Mouse (Mus musculus) hindbrain, embryonic 12.5 days (tissue): ENCODE measurements around the gene 1500009L16Rik. TPM values are rescaled to one million over a fixed set of nuclear protein-coding genes. Genes with fewer than 3 reads are reported as not detected.

Experiments
- ATAC-seq: fragments of 200-750 bp; cut with Nextera tagmentation; 2 replicates; pipeline ENCODE4 v1.8.0; 2017; ENCODE audit warnings: moderate TSS enrichment; ENCODE audit not compliant: low FRiP score
- H3K27ac ChIP-seq: fragments of 300-500 bp; sonication (generic); 2 replicates; pipeline ENCODE4 v1.5.1; 2016; ENCODE audit warnings: mild to moderate bottlenecking
- H3K27me3 ChIP-seq: fragments of 300-500 bp; sonication (generic); 2 replicates; pipeline ENCODE4 v1.6.1; 2016; ENCODE audit warnings: mild to moderate bottlenecking
- H3K36me3 ChIP-seq: fragments of 300-500 bp; sonication (generic); 2 replicates; pipeline ENCODE4 v1.6.1; 2016; ENCODE audit warnings: mild to moderate bottlenecking
- H3K4me1 ChIP-seq: fragments of 300-500 bp; sonication (generic); 2 replicates; pipeline ENCODE4 v1.6.1; 2016
- H3K4me2 ChIP-seq: fragments of 300-500 bp; sonication (generic); replicated peaks from 2 replicates; pipeline ENCODE4 v1.6.1; 2016; ENCODE audit warnings: mild to moderate bottlenecking
- H3K4me3 ChIP-seq: fragments of 300-500 bp; sonication (generic); 2 replicates; pipeline ENCODE4 v1.5.1; 2016; ENCODE audit warnings: mild to moderate bottlenecking
- H3K9ac ChIP-seq: fragments of 300-500 bp; sonication (generic); 2 replicates; pipeline ENCODE4 v1.6.1; 2016; ENCODE audit warnings: mild to moderate bottlenecking, moderate library complexity
- H3K9me3 ChIP-seq: fragments of 300-500 bp; sonication (generic); replicated peaks from 2 replicates; pipeline ENCODE4 v1.6.1; 2016; ENCODE audit warnings: mild to moderate bottlenecking
- WGBS: fragments of 180-500 bp; shearing (Covaris S2); methylation state at CpG from one replicate; pipeline ENCODE4 v1.1.7; 2016; 5-methylcytosine and 5-hydroxymethylcytosine counted together
- polyA plus RNA-seq: library from polyadenylated mRNA; unstranded; fragments of >200 nt; fragmentation: Nextera tagmentation; extraction: Ambion mirVana; gene quantifications from 2 replicates; pipeline ENCODE4 v1.2.1, GENCODE M21; 2016

Gene 1500009L16Rik
- polyA plus RNA-seq, 1 experiment from 2014 or later, result 40.3 TPM

GRCm38 (mm10) chr10:83766882-83767281 is 44.2 kb downstream of the 1500009L16Rik start:
- H3K27me3 ChIP-seq, result no peaks in the 10 kb centered on the region
- H3K36me3 ChIP-seq, result 0 out of 2 replicates have a peak, but pooled peaks cover 4% of the 10 kb centered on the region
- no peaks in the 10 kb centered on the region for H3K4me1 ChIP-seq
- no peak overlapping the region for H3K4me3 ChIP-seq
- ATAC-seq, result no peak
- H3K4me2 ChIP-seq, result no peak overlapping the region
- H3K27ac ChIP-seq, result no peak overlapping the region
- no peak overlapping the region for H3K9ac ChIP-seq
- H3K9me3 ChIP-seq, result 0 out of 2 replicates have a peak, but pooled peaks cover 7% of the 10 kb centered on the region

- WGBS, result 44% methylated on average over 11 of the region's 11 CpGs
- Histone ChIP-seq H3K9me3 (peaks cover 5% of the 10 kb centered on the region; the same call in 1 of the 2 replicates), H3K4me1 (no peaks in the 10 kb centered on the region), H3K4me3 (no peak overlapping the region), H3K36me3 (no peaks in the 10 kb centered on the region), H3K27me3 (no peaks in the 10 kb centered on the region), H3K27ac (no peak overlapping the region), H3K9ac (no peak overlapping the region), H3K4me2 (no peak overlapping the region)
- ATAC-seq, result no peak
These were observed 53.7 kb downstream of the 1500009L16Rik start for GRCm38 (mm10) chr10:83776272-83776878.

GRCm38 (mm10) chr10:83777253-83777652 is 54.6 kb downstream of the 1500009L16Rik start:
- no peak overlapping the region for H3K4me2 ChIP-seq
- H3K4me1 ChIP-seq, result no peaks in the 10 kb centered on the region
- H3K36me3 ChIP-seq, result no peaks in the 10 kb centered on the region
- peaks cover 5% of the 10 kb centered on the region; the same call in 1 of the 2 replicates for H3K9me3 ChIP-seq
- ATAC-seq, result no peak
- H3K4me3 ChIP-seq, result no peak overlapping the region
- H3K27me3 ChIP-seq, result no peaks in the 10 kb centered on the region
- H3K9ac ChIP-seq, result no peak overlapping the region
- H3K27ac ChIP-seq, result no peak overlapping the region
- 90% methylated on average over 9 of the region's 9 CpGs for WGBS

DNA sequence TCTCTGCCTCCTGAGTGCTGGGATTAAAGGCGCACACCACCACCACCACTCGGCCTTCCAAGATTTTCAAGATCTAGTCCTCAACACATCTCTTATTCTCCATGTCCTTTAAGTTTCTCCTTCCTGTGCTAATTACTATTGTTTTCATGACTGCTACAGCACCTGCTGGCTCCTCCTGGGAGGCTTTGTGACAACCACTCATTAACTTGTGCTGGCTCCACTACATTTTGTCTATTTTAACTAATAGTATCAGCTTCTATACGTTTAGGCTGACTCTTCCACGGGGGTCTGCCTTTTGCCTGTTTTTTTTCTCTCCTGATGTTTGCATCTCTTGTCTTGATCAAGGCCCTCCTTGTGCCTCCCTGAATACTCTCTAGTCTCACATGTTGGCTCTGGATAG is 59.2 kb downstream of the 1500009L16Rik start:
- no peaks in the 10 kb centered on the region for H3K27me3 ChIP-seq
- no peaks in the 10 kb centered on the region for H3K36me3 ChIP-seq
- 0 out of 2 replicates have a peak, but pooled peaks cover 2% of the 10 kb centered on the region for H3K4me1 ChIP-seq
- H3K9me3 ChIP-seq, result peaks cover 5% of the 10 kb centered on the region; the same call in 1 of the 2 replicates
- H3K9ac ChIP-seq, result no peak overlapping the region
- ATAC-seq, result no peak
- H3K4me3 ChIP-seq, result no peak overlapping the region
- 92% methylated on average over 4 of the region's 4 CpGs for whole genome bisulfite sequencing
- no peak overlapping the region for H3K27ac ChIP-seq
- H3K4me2 ChIP-seq, result no peak overlapping the region

DNA sequence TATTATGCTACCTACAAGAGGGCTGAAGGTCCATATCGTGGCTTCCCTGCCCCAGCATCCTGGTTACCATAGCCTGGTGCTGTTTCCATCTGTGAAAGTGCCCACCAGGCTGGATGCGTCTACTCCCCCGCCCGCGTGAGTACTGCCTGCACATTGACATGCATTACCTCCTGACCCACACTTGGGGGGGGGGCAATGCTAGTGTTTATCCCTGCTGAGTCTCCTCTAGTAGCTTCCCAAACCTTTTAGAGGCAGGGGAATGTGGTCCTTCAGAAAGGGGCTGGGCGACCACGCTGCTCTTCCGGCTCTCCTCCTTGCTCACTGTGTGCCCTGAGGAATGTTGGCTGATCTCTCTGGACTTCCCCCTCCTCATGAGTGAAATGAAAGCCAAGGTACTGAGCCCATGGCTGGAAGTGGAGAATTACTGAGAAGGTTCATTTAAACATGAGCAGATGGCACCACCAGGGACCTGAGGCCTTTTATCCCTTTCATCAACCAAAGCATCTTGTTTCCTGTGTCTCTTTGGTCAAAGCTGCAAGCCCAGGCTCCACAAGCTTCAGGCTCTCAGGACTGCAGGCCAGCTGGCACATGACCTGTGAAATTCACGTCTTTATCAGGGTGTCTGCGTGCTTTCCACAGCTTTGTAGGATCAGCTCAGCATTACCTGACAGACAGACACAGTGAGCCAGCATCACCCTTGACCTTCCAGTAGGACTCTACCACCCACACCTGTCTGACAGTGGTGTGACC is 59.9 kb downstream of the 1500009L16Rik start:
- Histone ChIP-seq H3K4me1 (0 out of 2 replicates have a peak, but pooled peaks cover 2% of the 10 kb centered on the region), H3K36me3 (no peaks in the 10 kb centered on the region), H3K9me3 (peaks cover 5% of the 10 kb centered on the region; the same call in 1 of the 2 replicates), H3K4me2 (no peak overlapping the region), H3K27me3 (no peaks in the 10 kb centered on the region), H3K9ac (no peak overlapping the region), H3K4me3 (no peak overlapping the region), H3K27ac (no peak overlapping the region)
- no peak for ATAC-seq
- 89% methylated on average over 10 of the region's 10 CpGs for WGBS

DNA sequence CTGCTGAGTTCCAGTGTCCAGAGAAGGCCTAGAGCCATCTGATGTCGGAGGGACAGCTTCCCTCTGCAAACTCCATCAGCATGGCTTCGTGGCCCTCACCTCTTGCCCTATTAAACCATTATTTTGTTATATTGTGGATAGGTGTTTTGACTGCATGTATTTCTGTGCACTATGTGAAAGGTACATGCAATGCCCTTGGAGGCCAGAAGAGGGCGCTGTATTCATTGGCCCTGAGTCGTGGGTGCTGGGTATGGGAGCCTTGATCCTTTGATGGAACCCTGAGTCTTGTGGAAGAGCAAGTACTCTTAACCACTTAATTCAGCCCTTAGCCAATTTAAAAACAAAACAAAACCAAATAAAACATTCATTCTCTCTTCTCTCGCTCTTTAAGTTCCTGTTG is 62.3 kb downstream of the 1500009L16Rik start:
- H3K4me3 ChIP-seq, result no peak overlapping the region
- peak overlapping the region; percentile 60; the same call in 1 of the 2 replicates for H3K27ac ChIP-seq
- H3K36me3 ChIP-seq, result no peaks in the 10 kb centered on the region
- WGBS, result 30% methylated on average over 5 of the region's 5 CpGs
- no peaks in the 10 kb centered on the region for H3K27me3 ChIP-seq
- H3K4me1 ChIP-seq, result 0 out of 2 replicates have a peak, but pooled peaks cover 2% of the 10 kb centered on the region
- H3K9me3 ChIP-seq, result no peaks in the 10 kb centered on the region
- no peak overlapping the region for H3K9ac ChIP-seq
- no peak overlapping the region for H3K4me2 ChIP-seq
- no peak for ATAC-seq

DNA sequence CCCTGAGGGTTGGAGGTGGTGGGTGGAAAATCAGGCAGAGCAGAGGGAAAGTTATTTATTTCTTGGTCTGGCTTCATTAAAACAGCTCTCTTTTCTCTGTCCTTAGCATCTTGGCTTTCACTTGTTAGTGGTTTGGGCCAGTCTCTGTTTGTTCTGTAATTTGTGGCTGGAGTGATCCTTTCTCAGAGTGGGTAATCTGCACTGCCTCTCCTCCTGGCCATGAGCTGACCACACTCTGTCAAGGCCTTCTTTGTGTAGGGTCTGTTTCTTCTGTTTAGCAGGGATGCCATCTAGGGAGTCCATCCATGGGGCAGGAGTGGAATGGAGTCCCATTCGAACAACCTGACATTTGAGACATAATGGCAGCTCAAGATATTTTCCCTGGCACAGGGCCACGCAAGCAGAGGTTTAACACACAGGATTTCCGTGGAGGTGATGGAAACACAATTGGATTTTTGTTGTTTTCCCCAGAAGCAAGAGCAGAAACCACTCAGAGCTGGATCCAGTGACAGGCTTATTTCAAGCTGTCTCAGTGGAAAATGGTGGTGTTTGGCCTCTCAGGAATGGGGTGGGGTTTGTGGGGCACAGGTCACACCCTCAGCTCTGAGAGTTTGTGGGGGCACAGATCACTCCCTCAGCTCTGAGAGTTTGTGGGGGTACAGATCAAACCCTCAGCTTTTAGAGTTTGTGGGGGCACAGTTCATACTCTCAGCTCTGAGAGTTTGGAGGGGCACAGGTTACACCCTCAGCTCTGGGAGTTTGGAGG is 63.1 kb downstream of the 1500009L16Rik start:
- no peak overlapping the region for H3K27ac ChIP-seq
- no peak overlapping the region for H3K4me3 ChIP-seq
- no peak overlapping the region for H3K9ac ChIP-seq
- H3K27me3 ChIP-seq, result no peaks in the 10 kb centered on the region
- WGBS, result 68% methylated on average over 3 of the region's 3 CpGs
- no peaks in the 10 kb centered on the region for H3K36me3 ChIP-seq
- no peaks in the 10 kb centered on the region for H3K9me3 ChIP-seq
- H3K4me1 ChIP-seq, result 0 out of 2 replicates have a peak, but pooled peaks cover 2% of the 10 kb centered on the region
- ATAC-seq, result no peak
- H3K4me2 ChIP-seq, result no peak overlapping the region

DNA sequence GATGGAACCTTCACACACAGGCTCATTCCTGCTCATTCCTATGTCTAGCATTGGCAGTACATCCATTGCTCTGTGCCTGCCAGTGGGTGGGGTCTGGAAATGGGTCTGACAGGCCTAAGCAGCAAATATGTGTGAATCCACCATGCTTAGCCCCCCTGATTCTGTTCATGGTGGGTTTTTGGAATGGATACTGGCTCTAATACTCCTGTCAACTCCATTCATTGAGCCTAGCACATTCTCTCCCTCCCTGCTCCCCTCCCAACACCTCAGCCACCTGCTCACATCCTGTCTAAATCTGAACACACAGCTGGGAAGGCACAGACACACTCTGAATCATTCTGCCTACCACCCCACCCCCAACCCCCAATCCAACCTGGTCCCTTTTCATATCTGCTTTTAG is 72.4 kb downstream of the 1500009L16Rik start:
- ATAC-seq, result no peak
- H3K4me2 ChIP-seq, result no peak overlapping the region

DNA sequence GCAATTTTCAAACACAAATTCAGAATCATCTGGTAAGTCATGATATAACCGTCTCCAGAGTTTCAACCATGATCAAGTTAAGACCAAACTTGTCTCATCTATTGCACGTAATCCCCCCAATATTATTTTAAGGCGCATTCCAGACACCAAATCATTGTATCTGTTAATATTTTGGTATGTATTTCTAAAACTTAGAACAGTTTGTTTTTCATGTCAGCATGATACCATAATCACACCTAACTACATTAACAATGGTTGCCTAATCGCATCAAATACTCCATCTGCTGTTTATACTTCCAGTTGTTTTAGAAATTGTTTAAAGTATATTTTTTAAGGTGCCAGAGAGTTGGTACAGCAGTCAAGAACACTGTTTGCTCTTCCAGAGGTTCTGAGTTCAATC is 72.8 kb downstream of the 1500009L16Rik start:
- H3K27me3 ChIP-seq, result no peaks in the 10 kb centered on the region
- 95% methylated on average over 4 of the region's 4 CpGs for WGBS

More for the DNA sequence above, 72.4 kb downstream of the 1500009L16Rik start:
- Histone ChIP-seq H3K27ac (no peak overlapping the region), H3K36me3 (no peaks in the 10 kb centered on the region), H3K4me1 (no peaks in the 10 kb centered on the region), H3K27me3 (no peaks in the 10 kb centered on the region), H3K9ac (no peak overlapping the region), H3K4me3 (no peak overlapping the region), H3K9me3 (no peaks in the 10 kb centered on the region)

DNA sequence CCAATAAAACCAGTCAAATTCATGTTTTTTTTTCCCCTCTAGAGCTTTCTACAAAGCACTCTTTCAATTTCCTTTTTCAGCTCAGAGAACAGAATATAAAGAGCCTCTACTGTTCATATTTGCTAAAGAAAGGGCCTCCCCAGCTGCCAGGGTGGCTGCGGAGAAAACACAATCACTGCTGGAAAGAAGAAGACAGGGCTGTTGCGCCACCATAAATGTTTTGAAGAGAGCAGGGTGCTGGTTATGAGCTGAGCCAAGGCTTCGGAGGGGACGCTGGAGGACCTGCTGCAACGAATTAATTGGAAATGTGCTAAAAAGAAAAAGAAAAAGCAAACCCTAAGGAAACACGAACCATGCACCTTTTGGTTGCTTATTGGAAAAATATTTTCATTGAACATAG is 81.4 kb downstream of the 1500009L16Rik start:
- H3K4me3 ChIP-seq, result no peak overlapping the region
- no peaks in the 10 kb centered on the region for H3K9me3 ChIP-seq
- H3K27ac ChIP-seq, result no peak overlapping the region; the same call in 1 of the 2 replicates
- no peaks in the 10 kb centered on the region for H3K36me3 ChIP-seq
- peaks cover 17% of the 10 kb centered on the region; the same call in 1 of the 2 replicates for H3K4me1 ChIP-seq
- ATAC-seq, result no peak
- peaks cover 2% of the 10 kb centered on the region; the same call in 1 of the 2 replicates for H3K27me3 ChIP-seq
- H3K9ac ChIP-seq, result no peak overlapping the region
- 69% methylated on average over 6 of the region's 6 CpGs for WGBS
- H3K4me2 ChIP-seq, result no peak overlapping the region

More for the DNA sequence above, 72.8 kb downstream of the 1500009L16Rik start:
- ATAC-seq, result no peak
- H3K4me2 ChIP-seq, result no peak overlapping the region
- H3K9me3 ChIP-seq, result no peaks in the 10 kb centered on the region
- no peaks in the 10 kb centered on the region for H3K36me3 ChIP-seq
- H3K27ac ChIP-seq, result no peak overlapping the region
- H3K4me1 ChIP-seq, result no peaks in the 10 kb centered on the region
- no peak overlapping the region for H3K4me3 ChIP-seq
- H3K9ac ChIP-seq, result no peak overlapping the region

DNA sequence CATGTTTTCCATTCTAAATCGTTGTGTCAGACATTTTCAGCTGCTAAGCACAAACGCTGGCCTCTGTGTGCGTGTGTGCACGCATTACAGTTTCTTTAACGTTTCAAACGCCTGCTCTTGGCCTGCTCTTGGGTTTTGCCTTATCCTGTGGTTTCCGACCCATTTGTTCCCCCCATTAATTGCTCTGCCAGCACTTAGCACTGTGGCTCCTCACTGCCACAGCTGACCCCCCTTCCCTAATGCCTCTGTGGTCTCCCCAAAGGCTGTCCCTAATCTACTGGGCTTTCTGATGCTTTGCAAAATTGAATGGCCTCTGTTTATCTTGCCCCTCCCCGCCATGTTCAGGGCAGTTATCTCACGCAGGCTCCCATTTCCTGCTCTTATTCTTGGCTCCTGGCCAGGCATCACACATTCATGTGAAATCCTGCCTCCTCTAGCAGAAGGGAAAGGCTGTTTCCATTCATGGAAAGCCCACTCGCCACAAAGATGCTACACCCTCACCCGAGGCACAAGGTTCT is 82.6 kb downstream of the 1500009L16Rik start:
- Histone ChIP-seq H3K27ac (peak overlapping the region; percentile 45), H3K4me1 (peaks cover 17% of the 10 kb centered on the region; the same call in 1 of the 2 replicates), H3K4me3 (no peak overlapping the region), H3K9ac (no peak overlapping the region), H3K4me2 (0 out of 2 replicates have a peak overlapping the region, but pooled peaks have one; percentile 9), H3K9me3 (no peaks in the 10 kb centered on the region), H3K27me3 (peaks cover 2% of the 10 kb centered on the region; the same call in 1 of the 2 replicates), H3K36me3 (no peaks in the 10 kb centered on the region)
- ATAC-seq, result peak; percentile 54
- WGBS, result 47% methylated on average over 11 of the region's 11 CpGs

DNA sequence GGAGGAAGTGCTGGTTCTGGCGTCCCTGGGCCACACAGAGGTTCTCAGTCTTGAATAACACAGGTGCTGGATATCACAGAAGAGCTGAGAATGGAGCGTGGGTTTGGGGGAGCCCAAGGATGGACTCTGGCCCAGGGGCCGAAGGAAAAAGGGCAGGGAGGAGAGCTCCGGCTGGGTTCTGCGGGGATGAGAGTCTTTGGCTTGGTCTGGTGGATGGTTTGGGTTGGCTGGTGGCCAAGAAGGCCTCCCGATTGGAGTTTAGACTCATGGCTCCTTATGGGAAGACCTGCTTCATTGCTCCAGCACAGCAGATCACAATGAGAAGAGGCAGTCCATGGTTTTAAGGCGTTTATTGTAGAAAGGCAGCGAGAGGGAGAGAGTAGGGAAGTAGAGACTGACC is 84.6 kb downstream of the 1500009L16Rik start:
- peaks cover 17% of the 10 kb centered on the region; the same call in 1 of the 2 replicates for H3K4me1 ChIP-seq
- H3K9ac ChIP-seq, result no peak overlapping the region
- H3K27ac ChIP-seq, result no peak overlapping the region
- no peaks in the 10 kb centered on the region for H3K36me3 ChIP-seq
- ATAC-seq, result no peak
- WGBS, result 82% methylated on average over 8 of the region's 8 CpGs
- no peaks in the 10 kb centered on the region for H3K9me3 ChIP-seq
- no peak overlapping the region for H3K4me2 ChIP-seq
- H3K4me3 ChIP-seq, result no peak overlapping the region
- H3K27me3 ChIP-seq, result peaks cover 2% of the 10 kb centered on the region; the same call in 1 of the 2 replicates
